Mouse (Mus musculus) neural tube, embryonic 11.5 days (tissue): ENCODE measurements around the gene Fam208a. TPM values are rescaled to one million over a fixed set of nuclear protein-coding genes. Genes with fewer than 3 reads are reported as not detected.
A peak's percentile ranks its signal among the peaks of the same experiment; 100 is the strongest.

Experiments used
- ATAC-seq: fragments of 200-750 bp; cut with Nextera tagmentation; 2 replicates; pipeline ENCODE4 v1.8.0; 2017; ENCODE audit warnings: moderate number of reproducible peaks, mild to moderate bottlenecking, moderate TSS enrichment, moderate library complexity; ENCODE audit not compliant: insufficient read depth, low FRiP score, low TSS enrichment
- DNase-seq: peaks from one replicate; pipeline ENCODE4 v3.0.0-alpha.2; 2015; ENCODE audit warnings: low spot score
- H3K27ac ChIP-seq: fragments of 300-500 bp; sonication (generic); 2 replicates; pipeline ENCODE4 v1.5.1; 2014; ENCODE audit warnings: low read depth, mild to moderate bottlenecking, low read length
- H3K27me3 ChIP-seq: fragments of 300-500 bp; sonication (generic); 2 replicates; pipeline ENCODE4 v1.6.1; 2014; ENCODE audit warnings: mild to moderate bottlenecking, low read length, mixed read lengths; ENCODE audit not compliant: control insufficient read depth, insufficient read depth
- H3K36me3 ChIP-seq: fragments of 300-500 bp; sonication (generic); 2 replicates; pipeline ENCODE4 v1.6.1; 2014; ENCODE audit warnings: mild to moderate bottlenecking, low read length, moderate library complexity, mixed read lengths; ENCODE audit not compliant: control insufficient read depth, insufficient read depth
- H3K4me1 ChIP-seq: fragments of 300-500 bp; sonication (generic); 2 replicates; pipeline ENCODE4 v1.6.1; 2014; ENCODE audit warnings: low read length, mixed read lengths; ENCODE audit not compliant: control insufficient read depth, insufficient read depth
- H3K4me2 ChIP-seq: fragments of 300-500 bp; sonication (generic); 2 replicates; pipeline ENCODE4 v1.6.1; 2014; ENCODE audit warnings: low read depth, mild to moderate bottlenecking, moderate library complexity
- H3K4me3 ChIP-seq: fragments of 300-500 bp; sonication (generic); 2 replicates; pipeline ENCODE4 v1.5.1; 2014; ENCODE audit warnings: low read depth, low read length
- H3K9ac ChIP-seq: fragments of 300-500 bp; sonication (generic); 2 replicates; pipeline ENCODE4 v1.6.1; 2014; ENCODE audit warnings: mild to moderate bottlenecking, low read length
- H3K9me3 ChIP-seq: fragments of 300-500 bp; sonication (generic); 2 replicates; pipeline ENCODE4 v1.6.1; 2016; ENCODE audit warnings: low read length; ENCODE audit not compliant: control insufficient read depth
- WGBS: fragments of 180-500 bp; shearing (Covaris S2); extraction: QIAGEN DNeasy Blood & Tissue Kit; methylation state at CpG from one replicate; pipeline ENCODE4 v1.1.7; 2014; 5-methylcytosine and 5-hydroxymethylcytosine counted together
- polyA plus RNA-seq: library from polyadenylated mRNA; unstranded; fragments of >200 nt; fragmentation: Nextera tagmentation; extraction: Ambion mirVana; gene quantifications from 2 replicates; pipeline ENCODE4 v1.2.1, GENCODE M21; 2014

The Fam208a gene
- polyA plus RNA-seq, 1 experiment from 2014 or later = 10.3 TPM

DNA sequence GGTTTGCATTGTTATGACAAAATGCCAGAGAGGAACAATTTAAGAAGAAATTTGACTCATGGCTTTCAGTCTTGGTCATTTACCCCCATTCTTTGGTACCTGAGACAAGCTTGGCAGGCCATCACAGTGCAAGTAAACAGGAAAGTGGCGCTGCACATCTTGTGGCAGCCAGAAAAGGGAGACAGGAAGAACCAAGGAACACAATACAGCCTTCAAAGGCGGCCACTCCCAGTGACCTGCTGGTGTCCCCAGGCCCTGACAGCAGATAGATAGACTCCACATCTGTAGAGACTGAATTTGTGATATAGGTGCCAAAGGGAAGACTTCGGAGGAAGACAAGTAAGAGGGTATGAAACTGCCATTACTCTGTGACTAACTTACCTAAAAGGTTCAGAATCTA lies 20.4 kb upstream of the Fam208a start:
- no peaks in the 10 kb centered on the region for H3K27me3 ChIP-seq
- 84% methylated on average over 3 of the region's 3 CpGs for WGBS
- H3K27ac ChIP-seq = no peak overlapping the region

DNA sequence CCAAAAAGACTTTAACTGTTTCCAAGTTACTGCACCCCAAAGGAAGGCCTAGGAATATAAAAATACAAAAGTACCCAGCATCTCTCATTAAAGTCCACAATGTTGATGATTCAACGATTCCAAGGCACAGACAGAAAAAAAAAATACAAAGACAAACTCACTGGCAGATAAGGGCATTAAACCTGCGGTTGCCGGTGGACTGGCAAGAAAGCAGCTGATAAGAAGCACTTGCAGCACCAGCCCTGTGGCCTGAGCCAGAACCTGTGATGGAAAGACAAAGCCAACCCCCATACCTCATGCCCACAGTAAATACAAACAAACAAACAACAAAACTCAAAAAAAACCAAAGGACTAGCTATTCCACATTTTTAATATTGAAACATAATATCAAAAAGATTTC lies 19.0 kb upstream of the Fam208a start:
- Histone ChIP-seq H3K4me2 (no peak overlapping the region), H3K27me3 (no peaks in the 10 kb centered on the region), H3K36me3 (no peaks in the 10 kb centered on the region), H3K4me1 (no peaks in the 10 kb centered on the region), H3K27ac (no peak overlapping the region), H3K9ac (no peak overlapping the region), H3K9me3 (no peaks in the 10 kb centered on the region), H3K4me3 (no peak overlapping the region)
- no peak for DNase-seq
- WGBS = 95% methylated on average over 3 of the region's 3 CpGs
- ATAC-seq = no peak

More for the DNA sequence above, 20.4 kb upstream of the Fam208a start:
- ATAC-seq (no peak), DNase-seq (no peak)
- Histone ChIP-seq H3K4me2 (no peak overlapping the region), H3K36me3 (no peaks in the 10 kb centered on the region), H3K9ac (no peak overlapping the region), H3K9me3 (no peaks in the 10 kb centered on the region), H3K4me3 (no peak overlapping the region), H3K4me1 (no peaks in the 10 kb centered on the region)

DNA sequence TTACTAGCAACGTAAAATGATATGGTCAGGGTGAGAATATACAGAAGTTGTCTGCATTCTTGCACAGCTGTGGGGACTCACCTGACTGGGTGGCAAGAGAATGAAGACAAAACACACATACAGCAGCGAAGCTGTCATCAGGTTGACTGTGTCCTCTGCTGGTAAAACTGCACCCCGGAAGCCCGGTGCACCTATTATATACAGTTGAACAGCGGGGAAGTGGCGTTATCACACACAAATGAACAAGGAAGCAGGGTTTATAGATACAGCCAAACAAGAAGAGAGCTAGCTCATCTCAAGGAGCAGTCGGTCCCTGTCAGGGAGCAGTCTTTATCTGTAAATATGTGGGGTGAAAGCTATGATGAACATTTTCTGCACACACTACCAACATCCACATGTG lies 17.1 kb upstream of the Fam208a start:
- Histone ChIP-seq H3K27me3 (no peaks in the 10 kb centered on the region), H3K4me3 (no peak overlapping the region), H3K4me2 (no peak overlapping the region), H3K9ac (no peak overlapping the region), H3K9me3 (no peaks in the 10 kb centered on the region), H3K36me3 (no peaks in the 10 kb centered on the region), H3K27ac (no peak overlapping the region), H3K4me1 (no peaks in the 10 kb centered on the region)
- ATAC-seq = no peak
- WGBS = 90% methylated on average over 7 of the region's 7 CpGs
- no peak for DNase-seq

DNA sequence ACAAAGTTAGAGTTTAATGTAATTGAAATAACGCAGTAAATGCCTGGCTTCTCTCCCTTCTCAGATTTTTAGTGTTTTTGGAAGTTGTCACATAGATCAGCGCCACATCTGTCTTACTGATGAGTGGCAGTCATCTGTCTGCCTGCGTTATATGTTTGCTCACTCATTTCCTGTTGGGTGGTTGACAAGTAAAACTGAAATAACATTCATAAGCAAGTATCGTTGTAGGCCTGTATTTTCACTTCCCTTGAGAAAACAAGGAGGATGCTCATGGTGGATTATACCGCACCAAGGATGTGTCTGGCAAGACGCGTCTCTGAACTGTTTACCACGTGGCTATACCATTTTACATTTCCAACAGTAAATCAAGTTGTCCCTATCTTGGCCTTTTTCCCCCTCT lies 15.9 kb upstream of the Fam208a start:
- Histone ChIP-seq H3K4me2 (no peak overlapping the region), H3K27me3 (no peaks in the 10 kb centered on the region), H3K4me1 (no peaks in the 10 kb centered on the region), H3K27ac (no peak overlapping the region), H3K9ac (no peak overlapping the region), H3K4me3 (no peak overlapping the region), H3K36me3 (no peaks in the 10 kb centered on the region), H3K9me3 (no peaks in the 10 kb centered on the region)
- DNase-seq (no peak), ATAC-seq (no peak)
- WGBS = 77% methylated on average over 8 of the region's 8 CpGs

DNA sequence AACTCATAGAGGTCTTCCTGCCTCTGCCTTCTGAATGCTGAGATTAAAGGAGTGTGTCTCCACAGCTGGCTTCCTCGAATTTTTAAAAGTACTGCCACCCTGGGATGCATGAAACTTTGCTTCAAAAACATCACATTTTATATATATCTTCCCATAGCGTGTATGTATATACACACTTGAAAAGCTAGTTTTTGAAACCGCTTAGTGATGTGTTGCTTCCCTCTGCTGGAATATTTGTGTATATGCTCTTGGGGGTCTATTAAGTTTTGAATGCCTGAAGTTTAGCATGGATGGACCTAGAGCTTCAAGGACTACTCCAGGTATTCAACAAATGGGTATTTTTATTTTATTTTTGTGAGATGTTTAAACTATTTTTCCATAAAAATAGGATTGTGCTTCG lies 14.7 kb upstream of the Fam208a start:
- WGBS = 57% methylated on average over 4 of the region's 4 CpGs
- H3K9me3 ChIP-seq = no peaks in the 10 kb centered on the region
- H3K4me2 ChIP-seq = no peak overlapping the region
- no peak overlapping the region for H3K4me3 ChIP-seq
- ATAC-seq = no peak
- H3K36me3 ChIP-seq = no peaks in the 10 kb centered on the region
- H3K4me1 ChIP-seq = no peaks in the 10 kb centered on the region
- no peak overlapping the region for H3K9ac ChIP-seq
- H3K27me3 ChIP-seq = no peaks in the 10 kb centered on the region
- DNase-seq = no peak
- no peak overlapping the region for H3K27ac ChIP-seq

DNA sequence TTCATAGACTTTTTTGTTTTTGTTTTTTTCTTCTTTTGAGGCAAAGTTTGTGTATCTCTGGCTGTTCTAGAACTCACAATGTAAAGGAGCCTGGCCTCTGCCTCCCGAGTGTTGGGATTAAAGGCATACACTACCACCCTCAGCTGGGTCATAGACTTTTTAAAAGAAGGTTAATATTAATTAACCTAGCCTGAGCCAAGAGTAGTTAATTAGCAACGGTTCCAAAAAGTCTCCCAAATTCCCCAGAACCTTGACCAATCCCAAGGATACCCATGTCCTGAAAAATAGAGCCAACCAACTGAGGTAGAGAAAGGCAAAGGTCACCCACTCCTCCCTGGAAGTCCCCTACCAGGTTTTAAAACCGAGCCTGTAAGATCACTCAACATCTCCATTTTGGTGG lies 7.8 kb upstream of the Fam208a start:
- Histone ChIP-seq H3K27me3 (no peaks in the 10 kb centered on the region), H3K4me1 (no peaks in the 10 kb centered on the region), H3K27ac (no peak overlapping the region), H3K4me2 (no peak overlapping the region), H3K4me3 (no peak overlapping the region), H3K9me3 (no peaks in the 10 kb centered on the region), H3K36me3 (no peaks in the 10 kb centered on the region), H3K9ac (no peak overlapping the region)
- 73% methylated on average over 3 of the region's 3 CpGs for WGBS
- ATAC-seq (no peak), DNase-seq (no peak)

DNA sequence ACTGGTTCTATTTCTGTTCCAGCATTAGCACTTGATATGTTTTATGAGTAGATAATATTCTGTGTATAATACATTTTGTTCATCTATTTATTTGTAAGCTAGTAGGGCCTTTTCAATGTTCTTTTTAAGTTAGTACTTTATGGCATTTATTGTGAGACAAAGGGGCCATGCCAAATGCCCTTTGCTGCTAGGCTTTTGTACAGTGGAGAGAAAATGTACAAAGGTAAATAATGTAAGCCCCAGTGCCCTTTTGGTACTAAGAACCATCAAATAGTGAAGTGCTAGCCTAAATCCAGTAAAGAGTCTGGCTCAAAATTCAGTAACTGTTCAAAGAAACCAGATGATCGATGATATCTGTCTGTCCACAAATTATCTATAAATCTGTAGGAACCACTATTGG lies 6.3 kb upstream of the Fam208a start:
- Histone ChIP-seq H3K27ac (no peak overlapping the region), H3K4me1 (no peaks in the 10 kb centered on the region), H3K36me3 (no peaks in the 10 kb centered on the region), H3K4me2 (no peak overlapping the region), H3K27me3 (no peaks in the 10 kb centered on the region), H3K9me3 (no peaks in the 10 kb centered on the region), H3K9ac (no peak overlapping the region), H3K4me3 (no peak overlapping the region)
- ATAC-seq (no peak), DNase-seq (no peak)
- 94% methylated on average over 1 of the region's 1 CpGs for WGBS

DNA sequence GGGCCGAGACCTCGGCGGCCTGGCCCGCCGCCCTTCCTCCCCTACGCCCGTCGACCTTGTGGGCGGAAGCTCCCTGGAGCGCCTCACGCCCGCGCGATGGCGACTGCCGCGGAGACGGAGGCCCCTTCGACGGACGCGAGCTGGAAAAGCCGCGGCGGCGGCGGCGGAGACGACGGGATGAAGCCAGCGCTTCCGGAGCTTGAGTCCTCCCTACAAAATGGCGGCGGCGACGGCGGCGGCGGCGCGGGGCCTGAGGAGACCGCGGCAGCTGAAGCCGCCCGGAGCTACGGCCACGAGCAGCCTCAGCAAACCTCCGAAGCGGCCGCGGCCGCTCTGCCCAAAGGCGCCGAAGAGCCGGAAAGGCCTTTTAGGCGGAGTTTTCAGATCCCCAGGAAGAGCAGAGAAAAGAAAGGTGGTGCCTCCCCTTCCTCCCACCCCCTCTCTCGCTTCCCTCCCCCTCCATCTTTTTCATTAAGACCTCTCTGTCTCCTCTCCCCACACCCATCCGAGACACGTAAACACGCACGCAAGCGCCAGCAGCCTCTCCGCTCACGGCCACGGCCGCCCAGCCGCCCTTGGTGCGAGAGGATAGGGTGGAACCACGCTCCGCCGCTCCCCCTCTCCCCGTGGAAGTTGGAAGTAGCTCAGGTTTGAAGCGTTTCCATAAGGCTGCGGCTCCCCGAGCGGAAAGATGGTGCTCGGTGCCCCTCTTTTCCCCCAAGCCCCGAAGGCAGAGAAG lies 508 bp downstream of the Fam208a start:
- H3K4me3 ChIP-seq = peak overlapping the region; percentile 53
- peak; percentile 79 for ATAC-seq
- WGBS = 0% methylated on average over 63 of the region's 78 CpGs
- peak overlapping the region; percentile 83 for H3K9ac ChIP-seq
- H3K27ac ChIP-seq = peak overlapping the region; percentile 92
- peak; percentile 85 for DNase-seq
- H3K27me3 ChIP-seq = no peaks in the 10 kb centered on the region
- H3K9me3 ChIP-seq = peaks cover 2% of the 10 kb centered on the region; the same call in 1 of the 2 replicates
- no peaks in the 10 kb centered on the region for H3K4me1 ChIP-seq
- H3K4me2 ChIP-seq = peak overlapping the region; percentile 57
- no peaks in the 10 kb centered on the region for H3K36me3 ChIP-seq

DNA sequence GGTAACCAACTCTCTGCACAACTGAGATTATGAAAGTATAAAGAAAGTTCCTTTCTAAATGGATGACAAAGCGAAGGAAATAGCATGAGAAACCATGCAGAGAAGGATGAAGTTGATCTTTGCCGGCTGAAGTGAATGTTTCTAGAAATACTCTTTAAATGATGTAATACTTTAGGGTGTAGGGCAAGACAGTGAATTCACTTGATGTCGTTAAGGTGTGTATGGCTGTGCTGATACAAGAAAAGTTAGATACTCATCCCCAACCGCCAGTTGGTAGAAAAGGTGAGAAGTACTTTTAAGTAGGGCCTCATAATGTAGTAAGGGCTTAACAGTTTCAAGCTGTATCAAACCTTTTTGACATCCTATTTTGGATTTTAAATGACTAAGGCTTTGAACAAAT lies 1.6 kb downstream of the Fam208a start:
- Histone ChIP-seq H3K9ac (no peak overlapping the region), H3K27ac (no peak overlapping the region), H3K4me3 (no peak overlapping the region), H3K27me3 (no peaks in the 10 kb centered on the region), H3K9me3 (peaks cover 2% of the 10 kb centered on the region; the same call in 1 of the 2 replicates), H3K4me2 (peak overlapping the region; percentile 57), H3K4me1 (no peaks in the 10 kb centered on the region), H3K36me3 (no peaks in the 10 kb centered on the region)
- no peak for DNase-seq
- 90% methylated on average over 4 of the region's 4 CpGs for WGBS
- no peak for ATAC-seq
